Mouse (Mus musculus) brown adipose tissue, adult 24 weeks (tissue): Measurements from ENCODE around the gene Zfp414. TPM values are rescaled to one million over a fixed set of nuclear protein-coding genes. Genes with fewer than 3 reads are reported as not detected.

Experiments used
- polyA plus RNA-seq: library from polyadenylated mRNA; stranded (reverse); fragments of >200 nt; gene quantifications from 2 replicates; pipeline ENCODE4 v1.2.4, GENCODE M21; 2012; ENCODE audit not compliant: missing spikeins, insufficient read depth, insufficient read length

Gene Zfp414
- polyA plus RNA-seq, 1 experiment: 15.9 TPM

Other genes with a start within 250 kb of the Zfp414 start
- gene Zfp101, start 234.4 kb upstream of the Zfp414 start, polyA plus RNA-seq: 3.6 and 5.3 TPM in 2 replicates
- gene Actl9, start 196.2 kb upstream of the Zfp414 start, polyA plus RNA-seq: not detected in 2 replicates
- gene Adamts10, start 104.9 kb upstream of the Zfp414 start, polyA plus RNA-seq: 4.9 and 11.8 TPM in 2 replicates
- gene Myo1f, start 73.4 kb upstream of the Zfp414 start, polyA plus RNA-seq: 1.8 and 5.0 TPM in 2 replicates
- gene Pram1, start 9.0 kb downstream of the Zfp414 start, polyA plus RNA-seq: 0.59 TPM in 1 of 2 replicates, not detected in the other
- 130 and 183 TPM in 2 replicates for gene Hnrnpm, start 57.8 kb downstream of the Zfp414 start, polyA plus RNA-seq
- 132 and 147 TPM in 2 replicates for gene March2, start 89.6 kb downstream of the Zfp414 start, polyA plus RNA-seq
- gene Rab11b, start 131.4 kb downstream of the Zfp414 start, polyA plus RNA-seq: 73.4 and 85.4 TPM in 2 replicates
- 243 and 355 TPM in 2 replicates for gene Angptl4, start 152.7 kb downstream of the Zfp414 start, polyA plus RNA-seq
- gene Kank3, start 181.4 kb downstream of the Zfp414 start, polyA plus RNA-seq: 16.2 and 37.3 TPM in 2 replicates
- 587 and 667 TPM in 2 replicates for gene Rps28, start 195.5 kb downstream of the Zfp414 start, polyA plus RNA-seq
- gene Ndufa7, start 195.5 kb downstream of the Zfp414 start, polyA plus RNA-seq: 1,002 and 1,055 TPM in 2 replicates
- gene Cd320, start 214.0 kb downstream of the Zfp414 start, polyA plus RNA-seq: 21.6 and 25.3 TPM in 2 replicates
- not detected in 2 replicates for gene Gm7029, start 244.7 kb downstream of the Zfp414 start, polyA plus RNA-seq